Mouse (Mus musculus): ENCODE data around the gene Gm20834. TPM values are rescaled to one million over a fixed set of nuclear protein-coding genes. Genes with fewer than 3 reads are reported as not detected.
"Not testable (repeated sequence)": the region's sequence is repeated elsewhere in the genome, so short reads cannot be mapped to it uniquely, and the experiment has no call there.

Gm20834 gene
- not detected in 2 replicates for polyA plus RNA-seq (2014; fragmentation: Nextera tagmentation; extraction: Ambion mirVana)

GRCm38 (mm10) chrY:10324489-10324888 is at the start of gene Gm20834:
Gm20834 (minus strand) TSS chrY:10324589.
- H3K4me1 ChIP-seq (ENCODE audit: control insufficient read depth, insufficient read depth, low read length); H3K27ac ChIP-seq (ENCODE audit: low read depth, low read length); H3K4me3 ChIP-seq (ENCODE audit: low read depth, low read length); H3K36me3 ChIP-seq (ENCODE audit: control insufficient read depth, insufficient read depth, low read length); H3K9me3 ChIP-seq (replicated peaks; ENCODE audit: control insufficient read depth, low read length); H3K9ac ChIP-seq (ENCODE audit: low read length); H3K4me2 ChIP-seq (ENCODE audit: low read length); H3K27me3 ChIP-seq (replicated peaks; ENCODE audit: control insufficient read depth, insufficient read depth, low read length); ATAC-seq; DNase-seq (ENCODE audit: low spot score): not testable (repeated sequence)
- 67% methylated on average over 1 of the region's 4 CpGs for WGBS

Other genes starting within 250 kb of the Gm20834 start
- not detected in 2 replicates for gene Gm21310, start 177.4 kb downstream of the Gm20834 start, polyA plus RNA-seq (2014; fragmentation: Nextera tagmentation; extraction: Ambion mirVana)
- not detected in 2 replicates for gene Gm28510, start 88.1 kb upstream of the Gm20834 start, polyA plus RNA-seq (2014; fragmentation: Nextera tagmentation; extraction: Ambion mirVana)
- not detected in 2 replicates for gene Gm20737, start 211.5 kb upstream of the Gm20834 start, polyA plus RNA-seq (2014; fragmentation: Nextera tagmentation; extraction: Ambion mirVana)
- gene Gm21775, start 228.9 kb upstream of the Gm20834 start, polyA plus RNA-seq (2014; fragmentation: Nextera tagmentation; extraction: Ambion mirVana), result not detected in 2 replicates